Mouse (Mus musculus) intestine, embryonic 15.5 days (tissue): Measurements from ENCODE around the gene Mansc1. TPM values are rescaled to one million over a fixed set of nuclear protein-coding genes. Genes with fewer than 3 reads are reported as not detected.

Source experiments
- polyA plus RNA-seq: library from polyadenylated mRNA; unstranded; fragments of >200 nt; fragmentation: Nextera tagmentation; extraction: Ambion mirVana; gene quantifications from 2 replicates; pipeline ENCODE4 v1.2.1, GENCODE M21; 2015

Gene Mansc1
- polyA plus RNA-seq, 1 experiment from 2014 or later = 6.9 TPM

Other genes with a start within 250 kb of the Mansc1 start
- 3.9 TPM in 2 replicates for gene Bcl2l14, start 236.2 kb downstream of the Mansc1 start, polyA plus RNA-seq
- gene Lrp6, start 65.5 kb downstream of the Mansc1 start, polyA plus RNA-seq = 25.4 and 25.5 TPM in 2 replicates
- 15.4 and 16.8 TPM in 2 replicates for gene Borcs5, start 7.0 kb upstream of the Mansc1 start, polyA plus RNA-seq
- gene Dusp16, start 160.1 kb upstream of the Mansc1 start, polyA plus RNA-seq = 13.0 and 13.9 TPM in 2 replicates
- gene Crebl2, start 197.7 kb upstream of the Mansc1 start, polyA plus RNA-seq = 3.6 and 3.7 TPM in 2 replicates